Comparison of ENCODE assay signal across 19 mouse cellular contexts in the genomic region with DNA sequence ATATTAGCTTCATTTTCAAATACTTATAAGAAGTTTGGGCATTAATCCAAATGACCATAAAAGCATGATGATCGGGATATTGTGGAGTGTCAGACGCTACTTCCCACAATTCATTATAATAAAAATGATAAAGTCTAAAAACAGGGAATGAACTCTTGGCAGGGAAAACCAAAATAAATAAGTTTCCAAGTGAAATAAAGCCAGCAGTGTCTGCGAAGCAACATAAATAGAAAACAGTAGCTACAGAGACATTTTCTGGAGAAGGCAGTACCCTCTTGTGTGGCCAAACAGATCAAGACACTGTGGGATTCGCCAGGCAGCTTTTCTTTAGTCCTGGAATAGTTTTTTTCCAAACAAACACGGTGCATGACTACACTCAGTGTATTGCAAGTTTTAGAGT.
"Had no signal": no experiment of that assay in that cellular context is flagged by ENCODE, and none has a peak within 500 bp of the region (broad histone marks: within the 10 kb centered on the region; RNA-seq: fewer than 3 reads in every experiment).

No protein-coding gene starts in this region.

- H3K27ac ChIP-seq: liver, embryonic 12.5 days; liver, embryonic 14.5 days; lung, embryonic 15.5 days; midbrain, embryonic 10.5 days; midbrain, embryonic 12.5 days; neural tube, embryonic 13.5 days; neural tube, embryonic 15.5 days had no signal

- H3K9ac ChIP-seq: liver, embryonic 12.5 days; liver, embryonic 14.5 days; lung, embryonic 15.5 days; midbrain, embryonic 12.5 days; neural tube, embryonic 13.5 days; neural tube, embryonic 15.5 days had no signal

- H3K9me3 ChIP-seq: liver, embryonic 12.5 days; lung, embryonic 15.5 days; midbrain, embryonic 10.5 days; midbrain, embryonic 12.5 days; neural tube, embryonic 13.5 days; neural tube, embryonic 15.5 days had no signal

- H3K27me3 ChIP-seq: liver, embryonic 12.5 days; lung, embryonic 15.5 days; midbrain, embryonic 12.5 days; neural tube, embryonic 13.5 days; neural tube, embryonic 15.5 days had no signal

- H3K4me2 ChIP-seq: liver, embryonic 12.5 days; lung, embryonic 15.5 days; midbrain, embryonic 12.5 days; neural tube, embryonic 13.5 days; neural tube, embryonic 15.5 days had no signal

- DNase-seq: lung, adult 18-20 months; midbrain, embryonic 14.5 days; retina, postnatal 1 day; right cerebral cortex, adult 18-20 months; right cerebral cortex, postnatal 25 days; right cerebral cortex, postnatal 4 days; spleen, adult 18-20 months; thymus, adult 18-20 months; thymus, postnatal 14 days; thymus, postnatal 36 days had no signal

- H3K36me3 ChIP-seq: liver, embryonic 12.5 days; lung, embryonic 15.5 days; midbrain, embryonic 10.5 days; midbrain, embryonic 12.5 days; neural tube, embryonic 13.5 days; neural tube, embryonic 15.5 days had no signal

- H3K4me1 ChIP-seq: liver, embryonic 12.5 days; lung, embryonic 15.5 days; midbrain, embryonic 10.5 days; midbrain, embryonic 12.5 days; neural tube, embryonic 15.5 days had no signal

- H3K4me3 ChIP-seq: liver, embryonic 12.5 days; lung, embryonic 15.5 days; midbrain, embryonic 10.5 days; midbrain, embryonic 12.5 days; myocyte; neural tube, embryonic 13.5 days; neural tube, embryonic 15.5 days had no signal

- ATAC-seq: liver, embryonic 12.5 days; midbrain, embryonic 16.5 days had no signal
